Mouse (Mus musculus): ENCODE measurements around the gene Plxnd1. TPM values are rescaled to one million over a fixed set of nuclear protein-coding genes. Genes with fewer than 3 reads are reported as not detected.

Gene Plxnd1
- total RNA-seq, 1 experiment from 2014 or later = 214 TPM

DNA sequence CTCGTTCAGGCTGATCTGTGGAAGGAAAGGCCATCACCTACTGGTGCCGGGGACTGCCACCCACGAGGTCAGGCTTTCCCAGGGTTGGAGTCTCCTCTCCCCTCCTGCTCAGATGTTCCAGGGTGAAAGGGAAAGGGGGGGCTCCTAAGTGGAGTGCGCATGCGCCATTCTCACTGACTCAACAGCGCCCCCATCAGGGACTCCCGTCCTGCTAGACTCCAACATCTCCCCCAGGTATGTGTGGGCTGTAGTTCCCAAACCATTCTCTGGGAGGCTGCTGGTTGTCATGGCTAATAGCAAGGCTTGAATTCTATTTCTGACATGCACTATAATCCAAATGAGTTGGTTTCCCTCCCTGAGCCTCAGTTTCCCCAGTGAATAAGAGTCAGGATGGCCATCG lies 16.2 kb downstream of the Plxnd1 start:
- no peak for DNase-seq

DNA sequence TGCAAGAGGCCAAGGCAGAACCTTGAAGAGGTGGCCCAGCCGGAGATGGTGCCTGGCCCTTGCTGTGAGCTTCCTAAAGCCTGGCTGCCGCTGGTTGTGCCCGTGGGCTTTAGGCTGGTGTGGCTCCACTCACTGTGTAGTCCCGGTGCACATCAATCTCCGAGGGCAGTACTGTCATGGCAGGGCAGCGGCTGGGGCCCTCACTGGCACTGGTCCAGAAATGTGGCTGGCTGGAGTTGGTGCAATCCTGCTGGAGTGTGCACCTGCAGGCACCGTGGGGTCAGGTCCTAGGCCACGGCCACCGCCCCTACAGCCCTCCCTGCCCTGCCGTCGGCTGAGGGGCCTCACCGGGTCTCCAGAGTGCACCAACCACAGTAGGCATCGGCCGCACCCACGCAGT lies 17.0 kb downstream of the Plxnd1 start:
- peak; percentile 62 for DNase-seq

DNA sequence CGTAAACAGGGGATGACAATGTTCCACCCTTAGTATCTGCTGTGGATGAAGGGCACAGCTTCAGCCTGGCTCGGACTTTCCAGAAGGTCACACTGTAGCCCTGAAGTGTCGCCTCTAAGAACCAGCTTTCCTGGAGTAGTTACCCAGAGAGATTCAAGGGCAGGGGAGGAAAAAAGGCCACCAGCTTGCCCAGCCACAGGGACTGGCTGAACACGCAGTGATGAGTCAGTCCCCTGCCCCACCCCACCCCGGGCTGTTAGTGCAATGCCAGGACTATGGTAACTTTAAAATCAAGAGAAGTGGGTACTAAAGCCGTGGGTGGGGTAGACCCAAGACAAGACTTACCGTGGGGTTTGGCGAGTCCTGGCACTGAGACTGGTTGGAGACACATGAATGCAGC lies 19.2 kb downstream of the Plxnd1 start:
- DNase-seq = peak; percentile 64

DNA sequence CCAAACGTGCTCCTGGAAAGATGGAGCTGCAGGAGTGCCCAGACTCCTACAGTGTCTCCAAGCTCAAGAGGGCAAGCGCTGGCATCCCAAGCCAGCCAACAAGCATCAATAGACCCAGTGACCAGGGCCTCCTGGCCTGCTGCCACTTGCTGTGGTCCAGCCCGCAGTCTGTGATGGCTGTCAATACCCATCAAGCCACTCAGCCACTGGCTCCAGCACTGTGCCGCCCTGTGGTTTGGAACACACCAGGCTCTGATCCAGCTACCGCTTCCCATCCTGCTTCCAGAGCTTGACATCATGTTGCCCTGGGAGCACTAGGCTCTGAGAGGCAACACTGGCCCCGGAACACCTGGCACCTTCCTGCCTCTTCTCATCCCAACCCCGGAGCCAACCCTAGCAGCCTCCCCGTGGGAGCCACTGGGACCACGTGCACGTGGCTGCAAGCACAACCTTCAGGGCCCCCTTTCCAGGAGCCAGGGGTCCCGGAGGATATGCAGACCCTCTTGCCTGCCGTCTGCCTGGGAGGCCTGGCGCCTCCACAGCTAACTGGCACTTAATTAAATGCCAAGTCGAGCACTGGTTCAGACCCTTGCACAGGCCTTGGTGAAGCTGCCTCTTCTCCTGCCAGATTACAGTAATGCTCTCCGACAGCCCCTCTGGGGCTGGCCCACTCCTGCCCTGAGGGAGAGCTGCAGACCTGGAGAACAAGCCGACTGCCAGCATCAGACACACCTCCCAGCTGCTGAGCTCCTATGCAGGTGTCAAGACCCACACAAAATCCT lies 20.7 kb downstream of the Plxnd1 start:
- no peak for DNase-seq

DNA sequence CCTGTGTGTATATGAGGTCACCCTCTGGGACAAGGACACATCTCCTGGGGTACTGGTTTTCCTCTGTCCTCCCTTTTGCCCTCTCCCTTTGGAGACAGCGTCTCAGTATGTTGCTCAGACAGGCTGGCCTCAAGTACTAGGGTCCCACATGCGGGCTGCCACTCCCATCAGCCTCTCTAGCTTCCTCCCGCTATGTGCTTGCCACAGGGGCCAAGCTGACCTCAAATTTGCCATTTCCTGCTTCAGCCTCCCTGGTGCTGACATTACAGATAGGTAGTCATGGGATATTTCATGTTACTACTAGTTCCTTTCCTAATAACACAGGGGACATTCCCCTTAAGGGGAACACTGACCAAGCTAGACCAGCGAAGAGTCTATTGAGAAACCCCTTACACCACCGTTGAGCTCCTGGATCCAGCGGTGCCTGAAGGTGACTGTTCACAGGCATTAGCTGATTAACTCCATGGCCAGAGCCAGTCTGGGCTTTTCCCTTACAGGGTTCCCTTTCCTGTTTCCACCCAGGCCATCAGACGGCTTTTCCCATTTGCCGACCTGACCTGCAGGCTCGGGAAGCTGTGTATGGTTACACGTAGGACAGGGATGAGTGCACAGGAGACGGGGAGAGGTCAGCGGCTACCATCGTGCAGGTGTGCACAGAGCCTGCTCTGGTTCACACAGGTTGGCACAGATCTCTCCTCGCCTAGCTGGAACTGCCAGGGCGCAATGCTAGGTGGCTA lies 21.5 kb downstream of the Plxnd1 start:
- DNase-seq = no peak

DNA sequence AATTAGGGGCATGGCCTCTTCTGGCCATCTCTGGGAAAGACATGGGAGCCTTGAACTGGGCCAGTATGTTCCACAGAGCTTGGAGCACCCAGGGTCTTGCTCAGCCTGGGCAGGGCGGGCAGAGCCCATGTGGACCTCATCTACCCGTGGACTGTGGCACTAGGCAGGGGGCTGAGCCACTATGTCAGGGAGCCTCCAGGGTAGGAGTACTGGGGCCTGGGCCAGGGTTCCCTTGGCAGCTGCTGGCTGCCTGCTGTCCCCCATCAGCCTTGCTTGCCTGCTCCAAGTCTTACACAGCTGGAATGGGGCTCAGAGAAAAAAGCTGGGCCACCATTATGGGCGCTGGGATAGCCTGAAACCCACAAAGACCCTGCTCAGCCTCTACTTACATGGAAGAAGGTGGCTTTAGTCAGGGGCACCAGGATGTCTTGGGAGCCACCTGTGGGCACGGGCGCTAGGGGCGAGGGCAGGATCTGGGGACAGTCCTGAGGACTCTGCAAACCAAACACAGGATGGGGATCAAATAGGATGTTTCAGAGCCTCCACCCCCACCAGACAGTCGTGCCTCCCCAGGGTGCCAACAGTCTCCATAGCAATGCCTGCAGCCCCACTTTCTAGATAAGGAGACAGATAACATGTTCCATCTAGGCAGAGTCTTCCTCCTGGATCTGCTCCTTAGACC lies 22.6 kb downstream of the Plxnd1 start:
- DNase-seq = no peak

DNA sequence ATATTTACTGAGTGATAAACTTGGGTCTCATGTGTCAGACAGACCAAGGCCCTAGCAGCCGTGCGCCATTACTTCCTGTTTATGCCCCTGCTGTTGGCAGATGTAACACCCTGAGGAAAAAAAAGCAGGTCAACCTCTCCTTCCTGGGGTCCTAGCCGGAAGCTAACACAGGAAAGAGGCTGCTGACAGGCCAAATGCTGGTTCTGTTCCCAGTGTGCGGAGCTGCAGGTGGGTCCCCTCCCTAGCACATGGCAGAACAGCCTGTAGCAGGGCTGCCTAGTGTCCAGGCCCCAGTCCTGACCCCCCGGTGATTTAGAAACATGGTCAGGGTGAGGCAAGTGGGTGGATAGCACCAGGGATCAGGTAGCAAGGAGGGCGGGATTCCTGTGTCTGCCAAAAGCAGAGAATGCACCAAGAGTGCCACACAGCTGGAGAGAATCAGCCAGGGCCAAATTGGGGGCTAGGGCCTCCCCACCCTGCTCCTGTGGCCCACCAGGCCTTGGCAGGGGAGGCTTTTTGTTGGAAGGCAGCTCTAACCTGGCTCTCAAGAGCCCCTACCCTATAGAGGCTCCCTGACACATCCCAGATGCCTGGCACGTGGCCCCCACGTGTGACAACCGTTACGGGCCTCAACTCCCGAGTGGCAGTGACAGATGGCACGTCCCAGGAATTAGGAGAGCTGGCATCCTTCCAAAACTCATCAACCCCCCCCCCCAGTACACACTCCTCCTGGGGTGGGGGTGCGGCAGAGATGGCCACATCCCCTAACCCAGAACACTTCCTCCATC lies 23.3 kb downstream of the Plxnd1 start:
- no peak for DNase-seq

DNA sequence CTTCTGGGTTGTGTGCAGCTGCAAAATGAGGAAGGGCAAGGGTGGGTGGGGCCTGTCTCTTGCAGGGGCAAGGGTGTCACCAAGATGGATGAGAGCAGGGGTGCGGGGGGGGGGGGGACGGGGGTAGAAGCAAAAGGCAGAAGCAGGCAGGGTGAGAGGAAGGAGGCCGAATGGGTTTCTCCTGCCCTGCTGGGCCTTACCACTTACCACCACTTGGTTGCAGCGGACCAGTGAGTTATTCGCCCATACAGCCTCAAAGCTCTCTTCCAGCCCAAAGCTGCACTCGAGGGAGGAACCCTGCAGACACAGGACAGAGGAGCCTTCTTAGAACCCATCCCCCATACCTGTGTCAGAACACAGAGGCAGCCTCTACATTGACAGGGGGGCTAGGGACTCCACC lies 24.9 kb downstream of the Plxnd1 start:
- DNase-seq = no peak

DNA sequence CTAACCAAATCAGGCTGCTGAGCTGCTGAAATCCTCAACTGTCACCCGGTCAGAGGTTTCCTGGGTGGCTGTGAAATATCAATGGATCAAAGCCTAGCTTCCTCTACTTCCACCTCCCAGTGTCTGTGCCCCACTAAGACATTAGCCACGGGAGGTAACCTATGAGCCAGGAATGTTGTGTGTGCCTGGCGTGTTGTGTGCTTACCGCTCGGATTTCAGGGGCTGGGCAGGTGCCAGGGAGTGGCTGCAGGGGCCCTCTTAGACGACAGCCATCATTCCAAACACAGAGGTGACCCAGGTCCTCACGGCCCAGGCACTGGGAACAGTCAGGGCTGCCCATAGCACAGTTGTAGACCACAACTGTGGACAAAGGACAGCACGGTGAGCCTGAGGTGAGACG lies 25.7 kb downstream of the Plxnd1 start:
- no peak for DNase-seq

DNA sequence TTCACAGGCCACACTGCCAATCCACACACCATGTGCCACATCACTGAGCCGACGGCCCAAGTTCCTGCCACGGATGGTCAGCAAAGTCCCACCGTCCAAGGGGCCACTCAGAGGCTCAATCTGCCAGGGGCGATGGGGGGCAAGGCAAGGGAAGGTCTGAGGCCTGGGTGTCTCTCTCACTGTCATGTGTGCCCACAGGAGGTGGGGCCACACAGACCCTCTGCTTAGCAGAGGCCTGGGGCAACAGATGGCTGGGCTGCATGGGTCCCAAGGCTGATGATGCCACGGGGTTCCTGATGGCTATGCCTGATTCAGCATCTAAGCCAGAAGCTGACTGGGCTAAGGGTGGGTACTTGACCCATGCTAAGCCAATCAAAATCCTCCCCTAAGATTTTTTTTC lies 26.1 kb downstream of the Plxnd1 start:
- DNase-seq = no peak

DNA sequence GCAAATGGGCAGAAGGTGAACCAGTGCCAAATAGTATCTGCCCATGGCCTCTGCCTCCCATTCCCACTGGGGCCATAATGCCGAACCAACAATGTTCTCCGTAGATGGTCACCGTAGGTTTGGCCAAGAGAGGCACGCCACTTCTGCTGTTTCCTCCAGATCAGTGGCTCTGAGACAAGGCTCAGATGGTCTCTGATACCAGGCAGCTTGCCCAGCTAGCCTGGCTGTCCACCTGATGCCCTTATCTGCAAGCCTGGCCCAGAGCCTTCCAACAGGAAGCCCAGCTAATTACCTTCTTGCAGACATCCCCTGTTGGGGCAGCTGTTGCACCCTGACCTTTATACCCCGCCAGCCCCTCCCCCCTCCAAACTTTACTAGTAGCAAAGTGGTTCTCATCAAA lies 26.7 kb downstream of the Plxnd1 start:
- DNase-seq = no peak

DNA sequence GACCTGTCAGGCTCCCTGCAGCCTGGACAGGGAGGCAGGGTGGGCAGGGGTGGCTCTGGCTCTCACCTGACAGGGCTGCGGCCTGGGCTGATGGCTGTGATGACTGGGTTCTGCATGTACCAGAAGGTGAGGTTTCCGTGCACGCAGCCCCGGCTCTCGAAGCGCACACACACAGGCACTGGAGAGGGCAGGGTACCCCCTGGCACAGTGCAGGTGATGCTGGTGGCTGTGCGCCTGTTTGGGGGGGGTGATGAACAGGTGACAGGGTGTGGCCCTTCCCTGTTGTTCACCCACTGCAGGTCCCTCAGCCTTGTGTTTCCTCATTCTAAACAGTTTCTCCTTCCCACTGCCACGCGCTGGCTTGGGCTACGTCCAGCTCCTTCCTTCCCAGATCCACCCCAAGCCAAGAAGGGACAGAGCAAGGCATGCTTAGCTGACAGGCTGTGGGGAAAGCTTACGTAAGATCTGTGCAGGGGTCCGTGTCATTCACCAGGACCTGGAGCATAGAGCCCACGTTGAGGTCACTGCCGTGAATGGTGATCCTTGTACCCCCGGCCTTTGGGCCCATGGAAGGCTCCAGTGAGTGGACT lies 27.4 kb downstream of the Plxnd1 start:
- no peak for DNase-seq

DNA sequence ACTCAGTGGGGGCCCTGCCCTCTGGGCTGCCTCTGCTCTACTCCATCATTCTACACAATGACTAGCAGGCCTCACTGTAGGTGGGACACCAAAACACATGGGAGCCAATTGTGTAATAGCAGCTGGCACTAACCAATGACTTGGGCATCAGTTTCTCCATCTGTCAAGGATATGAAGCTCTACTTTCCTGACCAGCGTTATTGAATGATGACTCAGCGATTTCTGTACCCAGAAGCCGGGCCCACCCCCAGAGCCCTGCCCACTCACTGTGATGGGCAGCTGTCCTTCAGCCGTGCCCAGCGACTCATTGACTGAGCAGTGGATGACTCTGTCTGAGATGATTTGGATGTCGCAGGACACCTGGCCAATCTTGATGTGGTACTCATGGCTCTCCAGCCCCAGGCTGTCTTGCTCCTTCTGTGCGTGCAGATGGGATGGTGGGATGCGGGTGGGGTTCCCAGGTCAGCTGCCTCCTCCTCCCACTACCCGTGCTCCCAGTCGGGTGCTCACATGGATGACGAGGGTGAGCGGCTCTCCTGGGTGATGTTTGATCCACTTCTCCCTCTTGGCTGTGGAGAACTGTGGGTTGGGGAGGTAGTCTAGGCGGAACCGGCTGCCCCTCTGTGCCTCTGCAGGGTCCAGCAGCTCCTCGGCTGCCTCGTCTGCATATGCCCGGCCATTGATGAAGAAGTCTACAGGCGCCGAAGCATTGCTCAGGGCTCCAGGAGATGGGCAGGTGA lies 28.4 kb downstream of the Plxnd1 start:
- no peak for DNase-seq

DNA sequence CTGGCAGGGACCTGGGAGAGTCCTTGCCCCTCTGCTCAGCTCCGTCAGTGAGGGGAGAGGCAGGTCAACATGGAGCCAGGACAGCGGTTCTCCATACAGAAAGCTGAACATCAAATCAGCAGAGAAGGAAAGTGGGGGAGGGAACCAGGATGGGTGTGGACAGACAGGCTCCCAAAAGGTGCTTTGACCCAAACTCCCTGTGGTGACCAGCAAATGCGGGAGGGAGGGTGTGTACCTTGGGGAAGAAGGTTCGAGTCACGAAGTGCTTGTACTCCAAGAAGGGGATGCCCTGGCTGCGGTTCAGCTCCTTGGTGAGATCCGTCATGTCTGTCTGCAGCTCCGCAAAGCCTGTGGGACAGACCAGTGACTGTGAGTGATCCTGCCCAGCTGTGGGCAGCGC lies 31.1 kb downstream of the Plxnd1 start:
- DNase-seq = no peak

DNA sequence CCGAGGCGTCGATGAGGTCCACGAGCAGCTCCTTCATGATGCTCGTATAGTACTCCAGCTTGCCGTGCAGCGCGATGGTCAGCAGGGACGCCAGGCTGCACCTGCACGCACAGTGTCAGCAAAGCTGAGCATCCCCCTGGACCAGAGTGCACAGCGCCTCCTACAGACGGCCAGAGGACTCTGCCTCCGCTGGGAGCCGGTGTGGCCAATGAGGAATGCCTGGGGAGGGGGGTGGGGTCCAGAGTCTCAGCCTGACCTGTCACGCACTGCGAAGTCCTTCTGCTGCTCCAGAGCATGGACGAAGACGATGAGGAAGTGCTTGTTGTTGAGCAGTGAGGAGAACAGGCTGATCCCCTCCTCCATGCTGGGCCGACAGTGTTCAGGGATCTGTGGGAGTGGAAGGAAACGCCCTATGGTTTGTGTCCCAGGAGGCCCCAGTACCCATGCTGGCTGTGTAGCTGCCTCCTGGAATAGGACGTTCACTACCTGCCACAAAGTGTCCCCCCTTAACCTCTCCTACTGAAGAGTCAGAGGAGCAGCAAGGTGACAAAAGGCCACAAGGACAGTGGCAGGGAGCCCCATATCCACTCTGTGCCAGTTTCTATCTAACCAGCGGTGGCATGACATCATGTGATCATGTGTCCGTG lies 32.2 kb downstream of the Plxnd1 start:
- no peak for DNase-seq

DNA sequence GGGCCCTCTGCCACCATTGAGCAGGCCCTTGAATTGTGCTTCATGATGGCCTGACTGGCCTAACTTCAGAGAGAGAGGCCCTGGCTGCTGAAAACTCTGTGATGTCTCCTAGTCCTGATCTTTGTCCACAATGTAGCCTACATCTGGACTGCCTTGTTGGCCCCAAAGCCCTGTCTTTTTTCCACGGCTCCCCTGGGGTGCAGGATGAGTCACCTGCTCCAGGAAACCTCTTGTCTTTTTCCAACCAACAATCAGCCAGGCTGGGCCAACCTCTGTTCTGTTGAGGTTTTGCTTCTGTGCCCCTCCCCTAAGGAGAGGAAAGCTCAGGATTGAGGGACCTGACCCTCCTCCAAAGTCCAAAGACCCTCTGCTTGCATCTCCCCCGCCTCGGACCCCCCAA lies 33.1 kb downstream of the Plxnd1 start:
- no peak for DNase-seq

DNA sequence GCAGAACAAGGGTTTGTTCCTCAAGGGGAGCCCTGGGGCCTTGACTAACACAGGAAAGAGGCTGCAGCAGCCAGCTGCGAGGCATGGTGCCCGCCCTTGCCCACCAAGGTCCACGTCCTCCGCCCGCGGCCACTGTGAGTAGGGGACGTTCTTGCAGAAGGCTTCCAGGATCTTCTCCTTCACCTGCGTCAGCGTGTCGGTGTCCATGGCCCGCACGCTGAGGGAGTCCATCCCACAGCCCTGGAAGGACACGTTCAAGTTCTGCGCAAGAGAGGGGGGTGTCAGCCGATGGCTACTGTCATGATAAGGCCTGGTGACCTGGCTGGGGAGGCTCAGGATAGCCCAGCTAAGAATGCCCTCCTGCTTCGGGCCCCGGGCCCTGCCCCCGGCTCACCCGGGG lies 34.5 kb downstream of the Plxnd1 start:
- no peak for DNase-seq

DNA sequence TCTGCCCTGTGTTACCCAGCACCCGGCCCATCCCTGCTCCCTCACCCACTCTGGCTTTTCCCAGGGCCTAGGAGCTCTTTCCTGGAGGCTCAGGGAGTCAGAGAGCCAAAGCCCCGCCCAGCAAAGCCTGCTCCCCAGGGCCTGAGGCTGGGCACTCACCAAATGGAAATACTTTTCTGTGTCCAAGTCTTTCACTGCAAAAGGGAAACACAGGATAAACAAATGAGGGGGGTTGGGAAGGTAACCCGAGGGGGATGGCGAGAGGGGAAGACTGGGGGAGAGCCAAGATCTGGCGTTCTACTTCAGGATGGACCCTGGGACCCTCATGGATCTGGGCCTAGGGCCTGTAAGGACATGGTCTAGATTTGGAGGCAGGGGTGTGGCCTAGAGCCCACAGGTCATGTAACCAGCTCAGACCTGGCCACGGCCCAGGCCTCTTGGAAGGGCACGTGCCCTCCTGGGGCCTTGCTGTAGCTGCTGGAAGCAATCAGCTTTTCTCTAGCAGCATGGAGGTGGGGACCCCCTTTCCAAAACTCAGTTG lies 35.6 kb downstream of the Plxnd1 start:
- peak; percentile 79 for DNase-seq

DNA sequence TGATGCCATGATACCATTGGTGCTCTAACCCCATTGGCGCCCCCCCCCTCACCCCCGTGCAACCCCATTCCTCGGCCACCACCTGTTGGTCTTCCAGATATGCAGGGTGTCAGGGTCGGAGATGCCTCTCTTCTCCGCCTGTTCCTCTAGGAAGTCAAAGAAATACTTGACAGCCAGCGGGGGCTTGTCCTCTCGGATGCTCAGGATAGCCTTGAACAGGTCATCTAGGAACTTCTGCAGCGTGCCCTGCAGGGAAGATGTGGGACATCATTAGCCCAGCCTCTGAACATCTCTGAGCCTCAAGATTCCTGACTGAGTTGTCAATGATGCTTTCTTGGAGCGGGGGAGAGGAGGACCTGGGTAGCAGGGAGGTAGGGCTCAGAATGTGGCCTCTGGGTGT lies 36.4 kb downstream of the Plxnd1 start:
- DNase-seq = no peak

DNA sequence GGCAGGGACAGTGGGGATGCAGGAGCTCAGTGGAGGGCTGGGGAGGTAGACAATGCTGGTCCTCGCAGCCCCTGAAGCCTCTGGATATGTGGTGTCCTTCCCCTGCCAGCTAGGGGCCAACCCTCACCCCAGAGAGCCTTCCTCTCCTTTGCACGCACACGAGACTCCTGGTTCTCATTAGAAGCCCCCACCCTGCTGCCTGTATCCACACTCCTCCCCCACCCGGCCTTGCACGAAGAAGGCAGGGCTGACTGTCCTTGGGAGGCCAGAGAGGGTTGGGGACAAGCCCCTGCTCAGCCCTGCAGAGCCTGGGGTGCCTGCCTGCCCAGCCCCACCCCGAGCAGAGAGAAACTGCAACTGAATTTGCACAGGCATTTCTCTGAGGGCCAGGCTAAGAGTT lies 37.1 kb downstream of the Plxnd1 start:
- DNase-seq = peak; percentile 55

All from adrenal gland, postnatal 25 days (tissue).